Mouse (Mus musculus) layer of hippocampus, adult 11-12 months (tissue): ENCODE measurements around the gene Arhgef2.

Experiments used
- DNase-seq: peaks from one replicate; pipeline ENCODE4 v3.0.0; 2022; ENCODE audit warnings: low spot score

The Arhgef2 gene

DNA sequence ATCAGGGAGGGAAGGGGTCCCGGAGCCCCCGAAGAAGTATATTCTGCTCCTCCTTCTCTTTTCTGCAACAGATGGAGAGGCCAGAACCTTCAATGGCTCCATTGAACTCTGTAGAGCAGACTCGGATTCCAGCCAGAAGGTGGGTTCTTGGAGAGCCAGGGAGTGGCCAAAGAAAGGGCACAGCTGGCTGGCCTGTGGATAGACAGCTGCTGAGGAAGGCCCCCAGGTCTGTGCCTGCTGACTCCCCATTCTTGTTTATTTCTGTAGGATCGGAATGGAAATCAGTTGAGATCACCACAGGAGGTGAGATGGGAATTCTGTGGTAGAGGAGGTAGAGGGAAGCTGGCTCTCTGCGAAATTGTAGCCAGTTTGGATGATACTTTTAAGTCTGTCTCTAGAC is 37.3 kb downstream of the Arhgef2 start:
- no peak for DNase-seq

DNA sequence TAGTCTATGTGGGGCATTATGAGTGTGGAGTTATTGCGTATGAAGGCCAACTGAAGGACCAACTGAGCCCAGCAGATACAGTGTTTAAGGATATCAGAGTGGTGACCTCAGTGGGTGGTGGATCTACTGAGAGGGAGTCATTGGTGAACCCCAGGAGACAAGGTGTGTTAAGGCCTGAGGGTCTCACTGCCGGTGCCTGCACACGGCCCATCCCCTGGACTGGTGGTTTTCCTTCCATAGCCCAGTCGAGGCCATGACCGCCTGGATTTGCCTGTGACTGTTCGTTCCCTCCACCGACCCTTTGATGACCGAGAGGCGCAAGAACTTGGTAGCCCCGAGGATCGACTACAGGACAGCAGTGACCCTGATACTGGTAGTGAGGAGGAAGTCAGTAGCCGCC is 40.2 kb downstream of the Arhgef2 start:
- no peak for DNase-seq

DNA sequence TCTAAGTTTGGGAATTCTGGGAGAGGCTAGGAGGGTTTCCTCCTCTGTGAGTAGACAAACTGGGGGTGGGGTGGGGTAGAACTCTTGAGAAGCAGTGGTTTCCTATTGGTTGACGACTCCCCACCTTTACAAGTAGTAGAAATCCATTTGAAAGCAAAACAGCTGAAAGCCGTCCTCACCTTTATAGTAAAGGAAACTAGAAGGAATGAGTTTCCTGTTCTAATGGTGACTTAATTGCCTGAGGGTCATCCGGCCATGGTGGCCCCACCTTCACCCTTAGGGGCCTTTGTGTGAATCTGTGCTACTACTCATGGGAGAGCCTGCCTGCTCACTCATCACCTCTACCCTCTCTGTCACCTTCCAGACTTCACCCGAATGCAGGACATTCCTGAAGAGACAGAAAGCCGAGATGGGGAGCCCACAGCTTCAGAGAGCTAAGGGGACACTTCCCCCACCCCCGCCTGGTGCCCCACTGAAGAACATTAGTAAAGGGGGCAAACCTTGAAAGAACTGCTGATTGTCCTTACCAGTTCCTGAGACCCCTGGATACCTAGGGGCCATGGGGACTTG is 40.7 kb downstream of the Arhgef2 start:
- DNase-seq: no peak

DNA sequence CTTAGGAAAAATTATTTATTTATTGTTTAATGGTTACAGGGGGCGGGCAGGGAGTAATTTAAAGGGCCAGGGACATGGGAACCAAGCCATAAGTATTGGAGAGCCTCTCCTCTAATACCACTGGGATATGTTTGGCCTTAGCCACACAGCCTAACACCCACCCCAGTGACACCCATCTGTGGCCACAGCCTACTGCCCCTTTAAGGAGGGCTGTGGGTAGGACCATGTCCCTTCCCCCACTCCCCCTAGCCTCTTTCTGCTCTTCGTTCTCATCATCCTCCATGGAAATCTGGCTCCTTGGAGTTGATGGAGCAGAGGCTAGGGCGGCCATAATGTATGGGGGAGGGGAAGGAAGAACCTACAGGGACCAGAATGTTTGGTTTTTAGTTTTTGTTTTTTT is 41.3 kb downstream of the Arhgef2 start:
- DNase-seq: no peak

DNA sequence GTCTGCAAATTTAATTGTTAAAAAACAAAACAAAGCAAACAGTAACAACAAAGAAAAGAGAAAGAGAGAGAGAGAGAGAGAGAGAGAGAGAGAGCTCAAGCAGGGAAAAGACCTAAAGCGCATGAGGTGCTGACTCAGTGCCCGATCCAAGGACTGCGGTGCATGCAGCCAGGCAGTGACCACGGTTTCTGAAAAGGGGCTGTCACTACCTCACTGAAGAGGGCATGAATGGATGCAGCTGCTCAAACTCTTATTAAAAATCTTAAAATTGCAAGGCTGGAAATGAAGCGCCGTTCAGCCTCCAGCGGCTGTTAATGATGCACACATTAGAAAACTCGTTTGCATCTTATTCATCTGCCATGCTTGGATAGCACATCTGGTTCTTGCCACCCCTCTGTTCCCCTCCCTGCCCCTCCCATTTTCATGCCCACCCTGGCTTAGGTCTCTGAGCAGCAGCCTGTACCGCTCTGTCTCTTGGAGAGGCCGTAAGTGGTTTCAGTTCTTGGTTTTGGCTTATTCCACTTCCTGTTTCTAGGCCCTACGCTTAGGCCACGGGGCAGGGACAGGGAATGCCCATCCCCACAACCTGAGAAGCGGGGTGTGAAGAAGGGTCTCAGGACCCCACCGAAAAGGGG is 42.1 kb downstream of the Arhgef2 start:
- peak; percentile 27 for DNase-seq

DNA sequence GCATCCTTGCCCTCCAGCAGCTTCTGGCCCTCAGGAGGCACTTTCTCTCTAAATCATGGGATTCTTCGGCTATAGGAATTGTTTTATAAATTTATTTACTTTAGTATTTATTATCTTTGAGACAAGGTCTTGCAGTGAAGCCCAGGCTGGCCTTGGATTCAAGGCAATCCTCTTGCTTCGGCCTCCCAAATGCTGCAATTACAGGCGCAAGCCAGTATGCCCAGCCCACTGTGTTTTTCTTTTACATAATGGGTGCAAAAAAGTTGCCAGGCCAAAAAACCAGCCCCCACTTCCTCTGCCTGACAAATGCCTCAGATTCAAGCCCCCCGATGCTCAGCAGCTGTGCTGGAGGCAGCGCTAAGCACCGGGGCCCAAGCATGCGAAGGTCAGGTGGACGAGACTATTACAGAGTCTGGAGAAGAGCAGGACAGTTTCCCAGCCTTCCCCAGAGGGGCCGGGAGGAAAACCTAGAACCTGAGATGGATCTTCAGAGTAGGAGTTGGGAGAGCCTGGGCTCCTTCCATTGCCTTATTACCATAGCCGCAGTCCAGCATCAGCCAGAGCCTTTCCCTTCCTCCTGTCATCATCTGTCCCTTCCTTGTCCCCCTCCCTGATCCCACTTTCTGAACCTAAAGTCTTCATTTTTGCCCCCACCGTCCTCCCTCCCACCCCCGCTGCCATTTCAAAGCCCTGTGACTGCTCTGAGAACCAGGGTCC is 42.8 kb downstream of the Arhgef2 start:
- DNase-seq: no peak

DNA sequence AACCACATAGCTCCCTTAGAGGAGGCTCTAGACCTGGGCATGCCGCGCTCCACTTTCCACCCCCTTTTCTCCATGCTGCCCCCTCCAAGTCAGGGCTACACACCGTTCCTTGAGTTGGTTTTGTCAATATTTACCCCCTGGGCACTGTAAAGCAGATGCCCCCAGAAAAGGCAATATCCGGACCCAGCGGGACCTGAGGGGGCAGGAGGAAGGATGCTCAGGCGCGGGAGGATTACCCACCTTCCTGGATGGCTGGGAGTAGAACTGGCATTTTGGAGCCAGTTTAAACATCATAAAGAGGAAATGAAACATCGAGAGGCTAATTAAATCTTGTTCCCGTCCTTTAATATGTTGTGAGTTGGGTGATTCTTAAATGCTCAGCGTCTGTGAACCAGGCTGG is 43.4 kb downstream of the Arhgef2 start:
- DNase-seq: no peak

DNA sequence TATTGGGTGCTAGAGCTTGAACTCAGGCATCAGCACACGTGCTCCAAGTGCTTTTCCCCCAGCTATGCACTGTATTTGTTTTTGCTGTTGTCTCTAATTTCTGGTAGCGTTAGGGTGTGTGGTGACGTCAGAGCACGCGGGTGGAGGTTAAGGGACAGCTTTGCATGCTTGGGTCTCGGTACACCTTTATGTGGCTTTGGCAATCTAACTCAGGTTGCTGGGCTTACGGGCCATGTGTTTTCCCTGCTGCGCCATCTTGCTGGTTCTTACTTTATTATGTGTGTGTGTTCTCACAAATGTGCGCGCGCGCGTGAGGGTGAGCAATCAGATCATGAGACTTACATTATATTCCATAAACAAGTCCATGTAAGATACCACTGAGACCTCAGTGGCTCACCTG is 44.2 kb downstream of the Arhgef2 start:
- no peak for DNase-seq

DNA sequence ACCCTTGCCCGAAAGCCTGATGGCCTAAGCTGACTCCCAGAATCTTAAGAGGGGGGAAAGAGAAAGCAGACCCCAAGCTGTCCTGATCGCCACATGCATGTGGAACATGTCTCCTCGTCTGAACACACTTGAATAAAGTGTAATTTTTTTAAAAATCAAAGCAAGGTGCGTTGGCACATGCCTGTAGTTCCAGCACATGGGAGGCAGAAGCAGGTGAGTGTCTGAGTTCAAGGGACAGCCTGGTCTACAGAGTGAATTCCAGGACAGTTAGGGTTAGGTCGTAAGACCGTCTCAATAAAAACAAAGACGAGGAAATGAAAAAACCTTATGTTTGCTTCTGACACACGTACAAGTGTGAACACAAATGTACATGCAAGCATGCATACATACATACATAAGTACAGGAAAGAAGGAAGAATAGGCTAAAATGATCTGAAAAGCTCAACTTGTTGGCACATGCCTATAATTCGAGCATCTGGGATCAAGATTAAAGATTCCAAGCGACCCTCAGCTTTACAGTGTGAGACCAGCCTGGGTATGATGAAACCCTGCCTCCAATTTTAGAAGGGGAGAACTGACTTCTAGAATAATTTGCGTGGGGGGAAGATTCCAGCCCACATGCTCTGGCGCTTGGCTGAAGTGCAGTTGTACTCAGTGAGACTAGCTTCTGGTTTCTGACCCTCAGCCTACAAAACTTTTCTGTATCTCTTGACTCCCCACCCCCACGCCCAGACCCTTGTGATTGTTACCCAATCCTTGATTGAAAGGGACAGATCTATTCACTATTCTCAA is 45.1 kb downstream of the Arhgef2 start:
- DNase-seq: peak; percentile 22

DNA sequence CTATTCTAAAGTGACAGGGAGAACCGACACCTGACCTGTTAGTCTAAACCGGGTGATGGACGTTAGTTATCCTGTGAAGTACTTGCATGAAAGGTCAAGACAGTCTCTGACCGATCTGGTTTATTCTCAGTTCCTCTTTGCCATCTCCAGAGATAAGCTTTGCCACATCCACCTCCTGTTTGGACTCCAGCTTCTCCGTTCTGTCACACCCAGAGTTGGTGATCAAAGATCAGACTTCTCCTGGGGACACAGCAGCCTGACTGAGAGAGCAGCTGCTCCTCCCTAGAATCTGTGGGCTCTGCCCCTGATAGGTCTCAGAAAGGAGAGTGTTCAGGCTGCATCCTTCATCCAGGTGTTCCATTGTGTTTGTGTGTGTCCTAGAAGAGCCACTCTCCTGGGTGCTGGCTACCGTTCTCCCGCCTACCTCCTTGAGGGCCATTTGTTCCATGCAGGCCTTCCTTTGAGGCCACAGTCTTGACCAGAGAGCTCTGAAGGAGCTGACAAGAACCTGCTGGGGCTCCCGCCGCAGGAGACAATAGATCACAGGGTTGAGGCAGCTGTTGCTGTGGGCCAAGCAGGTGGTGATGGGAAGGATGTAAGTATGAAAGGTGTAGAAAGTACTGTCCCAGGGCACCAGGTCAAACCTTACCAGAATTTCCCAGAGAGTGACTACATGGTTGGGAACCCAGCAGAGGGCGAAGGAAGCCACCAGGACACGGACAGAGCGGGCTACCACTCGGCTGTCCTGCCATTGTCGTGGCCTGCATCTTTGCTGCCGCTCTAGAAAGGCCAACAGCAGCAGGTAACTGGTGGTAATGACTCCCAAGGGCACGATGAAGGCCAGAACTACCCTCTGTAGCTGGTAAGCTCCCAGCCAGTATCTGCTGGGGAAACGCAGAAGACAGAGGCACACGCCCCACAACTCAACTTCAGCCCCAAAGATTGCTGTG is 46.2 kb downstream of the Arhgef2 start:
- peak; percentile 21 for DNase-seq

DNA sequence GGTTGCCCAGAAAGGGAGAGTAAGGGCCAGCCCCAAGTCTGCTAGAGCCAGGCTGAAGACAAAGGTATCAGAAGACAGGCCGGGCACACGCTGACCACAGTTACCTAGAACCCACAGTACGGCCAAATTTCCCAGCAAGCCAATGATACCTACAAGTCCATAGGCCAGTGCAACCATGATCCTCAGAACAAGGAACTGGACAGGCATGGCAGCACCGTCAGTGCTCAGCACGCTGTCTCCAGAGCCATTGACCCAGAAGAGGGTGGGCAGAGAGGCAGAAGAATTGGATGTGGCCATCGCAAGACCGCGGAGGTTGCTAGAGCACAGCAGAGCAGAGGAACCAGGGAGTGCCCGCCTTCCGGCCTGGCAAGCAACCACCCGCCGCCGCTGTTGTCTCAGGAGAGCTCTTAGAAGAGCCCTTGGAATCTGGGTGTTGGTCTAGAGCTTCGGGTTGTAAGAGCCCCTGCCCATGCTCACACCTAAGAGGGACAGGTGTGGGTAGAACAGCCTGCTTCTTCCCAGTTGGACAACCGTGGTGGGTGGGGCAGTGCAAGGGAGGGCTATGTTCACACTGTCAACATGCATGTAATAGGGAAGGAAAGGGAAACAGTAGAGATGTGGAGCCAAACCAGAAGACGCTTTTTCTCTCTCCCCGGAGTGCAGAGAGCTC is 47.2 kb downstream of the Arhgef2 start, which contains the start of gene Rxfp4:
Gene Rxfp4, minus strand, starts transcription at position 297 of the 670 bp plus-strand sequence.
- DNase-seq: no peak

DNA sequence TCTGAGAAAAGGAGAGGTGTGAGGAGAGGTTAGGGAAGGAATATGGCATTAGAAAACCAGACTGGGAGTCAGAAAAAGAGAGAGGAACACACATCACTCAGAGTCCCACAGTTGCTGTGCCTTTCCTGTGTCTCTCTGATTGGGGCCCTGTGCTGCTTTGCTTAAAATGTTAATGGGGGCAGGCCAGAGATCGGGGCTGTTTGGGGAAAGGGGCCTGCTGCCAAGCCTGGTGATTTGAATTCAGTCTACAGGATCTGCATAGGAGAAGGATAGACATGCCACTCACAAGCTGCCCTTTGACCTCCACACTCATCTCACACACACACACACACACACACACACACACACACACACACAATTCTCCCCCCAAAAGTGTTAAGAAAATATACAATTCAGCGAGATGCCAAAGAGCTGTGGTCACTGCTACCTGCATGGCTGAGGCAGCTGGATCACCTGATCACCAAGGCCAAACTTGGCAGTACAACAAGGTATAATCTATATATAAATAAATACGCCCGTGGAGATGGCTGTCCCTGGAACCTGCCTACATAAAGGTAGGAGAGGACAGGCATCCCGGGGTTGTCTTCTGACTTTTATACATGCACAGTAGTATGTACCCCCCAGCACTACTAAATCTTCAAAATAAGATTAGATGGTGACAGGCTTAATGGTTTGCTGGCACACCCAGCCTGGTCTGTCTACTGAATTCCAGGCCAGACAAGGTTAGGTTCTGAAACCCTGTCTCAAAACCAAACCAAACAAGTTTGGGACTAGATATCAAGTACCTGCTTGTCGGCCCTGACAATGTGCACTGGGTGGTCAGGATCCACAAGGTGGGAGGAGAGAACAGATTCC is 48.0 kb downstream of the Arhgef2 start:
- no peak for DNase-seq

DNA sequence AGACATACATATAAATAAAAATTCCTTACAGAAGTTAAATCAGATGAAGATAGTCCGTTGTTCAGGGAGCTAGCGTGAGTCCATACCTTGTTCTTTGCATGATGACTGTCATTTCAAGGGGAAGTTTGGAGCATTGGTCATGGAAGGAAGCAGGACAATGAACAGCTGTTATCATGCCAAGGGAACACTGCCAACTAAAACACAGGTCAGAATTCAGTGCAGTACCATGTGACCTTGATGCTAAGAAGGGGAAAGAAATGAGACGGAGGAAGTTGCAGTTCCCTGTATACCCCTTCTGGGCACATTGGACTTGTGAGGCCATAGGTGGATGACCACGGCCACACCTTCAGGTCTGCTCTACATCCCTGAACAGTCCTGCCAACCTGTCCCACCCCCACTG is 48.9 kb downstream of the Arhgef2 start:
- no peak for DNase-seq

DNA sequence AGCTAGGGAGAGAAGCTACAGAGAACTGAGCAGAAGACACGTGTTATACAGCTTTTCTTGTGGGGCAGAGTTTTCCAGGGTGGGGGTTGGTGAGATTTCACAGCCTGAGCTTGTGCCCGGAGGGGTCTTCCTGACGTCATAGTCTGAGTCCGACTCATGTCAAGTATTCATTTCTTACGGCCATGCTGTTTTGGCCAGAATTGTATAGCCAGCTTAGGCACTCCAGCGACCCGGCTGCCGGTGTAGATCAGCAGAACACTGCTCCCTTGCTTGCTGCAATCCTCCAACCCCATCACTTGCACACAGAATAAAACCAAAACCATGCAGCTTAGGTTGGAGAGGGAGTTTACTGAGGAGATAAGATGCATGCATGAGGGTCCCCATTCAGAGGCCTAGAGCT is 49.9 kb downstream of the Arhgef2 start:
- no peak for DNase-seq

DNA sequence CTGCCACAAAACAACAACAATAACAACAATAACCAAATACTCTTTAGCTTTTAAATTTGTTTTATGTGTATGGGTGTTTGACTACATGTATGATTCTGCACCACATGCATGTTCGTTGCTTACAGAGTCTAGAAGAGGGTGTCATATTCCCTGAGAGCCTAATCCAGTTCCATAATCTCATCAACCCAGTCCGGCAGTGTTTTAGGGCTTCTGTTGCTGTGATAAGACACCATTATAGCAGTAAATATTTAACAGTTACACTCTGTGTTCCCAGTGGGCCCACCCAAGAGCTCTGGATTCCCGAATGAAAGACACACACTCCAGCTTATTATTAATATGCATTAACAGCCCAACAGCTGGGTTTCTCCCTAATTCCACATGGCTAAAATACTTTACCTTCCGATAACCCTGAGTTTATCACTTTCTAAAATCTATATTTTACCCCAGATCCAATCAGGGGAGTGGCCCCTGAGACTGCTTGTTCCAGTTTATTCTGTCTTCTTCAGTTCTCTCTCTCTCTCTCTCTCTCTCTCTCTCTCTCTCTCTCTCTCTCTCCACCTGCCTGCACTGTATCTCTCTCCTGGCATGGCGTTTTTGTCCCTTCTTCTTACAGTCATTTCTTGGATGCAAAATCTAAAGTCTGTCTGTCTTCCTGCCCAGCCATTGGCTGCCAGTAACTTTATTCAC is 52.8 kb downstream of the Arhgef2 start:
- DNase-seq: no peak

DNA sequence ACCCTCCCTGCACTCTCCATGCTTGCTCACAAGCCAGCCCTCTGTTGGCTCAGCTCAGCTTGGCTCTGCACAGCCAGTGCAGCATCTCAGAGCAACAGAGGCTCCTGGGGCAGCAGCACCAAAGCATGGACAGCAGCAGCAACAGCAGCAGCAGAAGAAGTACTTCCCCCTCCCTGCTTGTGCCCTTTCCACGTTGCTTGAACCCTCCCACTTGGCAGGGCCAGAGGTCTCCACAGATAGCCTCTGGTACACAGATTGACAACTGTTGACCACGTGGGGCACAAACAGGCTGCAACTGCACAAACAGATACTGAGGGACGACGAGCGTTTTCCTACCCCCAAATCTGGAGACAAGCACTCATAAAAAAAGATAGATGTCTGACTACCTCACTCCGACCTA is 54.0 kb downstream of the Arhgef2 start:
- no peak for DNase-seq

DNA sequence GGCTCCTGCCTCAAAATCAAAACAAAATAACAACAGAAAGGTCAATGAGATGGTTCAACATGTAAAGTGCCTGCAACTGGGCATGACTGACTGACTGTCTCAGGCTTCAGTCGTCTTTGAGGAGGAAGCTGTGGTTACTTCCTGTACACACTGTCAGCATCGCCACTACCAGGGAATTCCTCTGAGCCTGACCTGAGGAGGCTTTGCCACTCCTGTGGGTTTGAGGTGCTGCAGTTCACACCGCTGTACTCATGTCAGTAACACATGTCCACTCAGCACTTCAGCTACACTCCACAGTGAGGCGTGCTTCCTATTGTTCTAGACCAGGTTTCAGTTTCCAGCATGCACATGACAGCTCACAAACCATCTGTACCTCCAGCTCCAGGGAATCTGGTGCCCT is 58.3 kb downstream of the Arhgef2 start:
- no peak for DNase-seq

DNA sequence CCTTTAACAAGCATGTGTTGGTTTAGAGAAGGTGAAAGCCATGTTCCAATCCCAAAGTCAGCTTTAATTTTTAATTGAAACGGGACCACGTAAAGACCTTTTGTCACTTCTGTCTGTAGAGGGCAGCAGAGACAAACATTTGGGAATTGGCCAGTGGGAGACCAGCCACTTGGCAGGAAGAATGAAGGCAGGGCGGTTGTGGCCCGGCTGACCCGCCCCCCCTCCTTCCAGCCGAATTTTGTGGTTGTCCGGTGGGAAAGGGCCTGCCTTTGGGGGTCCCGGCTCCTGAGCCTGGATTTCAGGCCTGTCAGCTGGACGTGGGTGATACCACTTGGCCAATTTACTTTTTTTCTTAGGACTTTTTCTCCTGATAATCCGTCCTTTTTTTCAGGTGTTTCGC is 71.6 kb downstream of the Arhgef2 start:
- DNase-seq: peak; percentile 59

DNA sequence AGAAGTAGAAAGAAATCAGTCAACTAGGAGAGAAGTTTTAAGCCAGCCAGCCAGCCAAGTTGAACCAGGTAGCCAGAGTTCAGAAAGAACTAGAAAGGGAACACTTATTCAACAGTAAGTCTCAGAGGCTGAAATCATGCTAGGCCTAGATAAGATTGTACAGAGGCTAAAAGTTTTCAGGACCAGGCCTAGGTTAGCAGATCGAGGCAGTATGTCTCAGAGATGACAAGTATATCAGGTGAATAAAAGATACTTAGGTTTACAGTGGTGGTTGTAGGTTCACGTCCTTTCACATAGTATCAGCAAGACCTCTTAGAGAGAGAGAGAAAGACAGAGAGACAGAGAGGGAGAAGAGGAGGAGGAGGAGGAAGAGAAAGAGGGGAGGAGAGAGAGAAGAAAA is 78.0 kb downstream of the Arhgef2 start:
- DNase-seq: no peak
